Mouse (Mus musculus) left cerebral cortex, adult 6 months (tissue): ENCODE results near the gene Chchd3. TPM values are rescaled to one million over a fixed set of nuclear protein-coding genes. Genes with fewer than 3 reads are reported as not detected.

Experiments
- long read RNA-seq, 2 experiments: library from polyadenylated mRNA; unstranded; transcript quantifications; one replicate each; pipeline ENCODE4 v2.0.0; 2019 to 2020
- polyA plus RNA-seq: library from polyadenylated mRNA; unstranded; fragments of <200 nt; fragmentation: Nextera tagmentation; gene quantifications from 2 replicates; pipeline ENCODE4 v1.2.3, GENCODE M21; 2021

The Chchd3 gene
- polyA plus RNA-seq, result 159 and 165 TPM in 2 replicates
- long read RNA-seq, experiment 1, transcript Chchd3-201 (8 exons, 1,550 nt), result major isoform, 159 of 342 reads
- long read RNA-seq, experiment 1, partial matches to known transcripts, result 3 of 342 reads
- long read RNA-seq, experiment 1, other reads (novel, unspliced or antisense), result 179 of 342 reads
- long read RNA-seq, experiment 2, transcript Chchd3-201 (8 exons, 1,550 nt), result major isoform, 76 of 185 reads
- long read RNA-seq, experiment 2, partial matches to known transcripts, result 12 of 185 reads
- long read RNA-seq, experiment 2, other reads (novel, unspliced or antisense), result 97 of 185 reads

GRCm38 (mm10) chr6:33059735-33060576 lies at the start of gene Chchd3:
Chchd3 (minus strand) TSS chr6:33060260.

Other genes with a start within 250 kb of the Chchd3 start
- gene Exoc4, start 188.8 kb upstream of the Chchd3 start, polyA plus RNA-seq, result 11.8 and 14.6 TPM in 2 replicates